Mouse (Mus musculus): Measurements from ENCODE around the gene Olfr222.
"Not testable (repeated sequence)": the region's sequence is repeated elsewhere in the genome, so short reads cannot be mapped to it uniquely, and the experiment has no call there.

The Olfr222 gene

DNA sequence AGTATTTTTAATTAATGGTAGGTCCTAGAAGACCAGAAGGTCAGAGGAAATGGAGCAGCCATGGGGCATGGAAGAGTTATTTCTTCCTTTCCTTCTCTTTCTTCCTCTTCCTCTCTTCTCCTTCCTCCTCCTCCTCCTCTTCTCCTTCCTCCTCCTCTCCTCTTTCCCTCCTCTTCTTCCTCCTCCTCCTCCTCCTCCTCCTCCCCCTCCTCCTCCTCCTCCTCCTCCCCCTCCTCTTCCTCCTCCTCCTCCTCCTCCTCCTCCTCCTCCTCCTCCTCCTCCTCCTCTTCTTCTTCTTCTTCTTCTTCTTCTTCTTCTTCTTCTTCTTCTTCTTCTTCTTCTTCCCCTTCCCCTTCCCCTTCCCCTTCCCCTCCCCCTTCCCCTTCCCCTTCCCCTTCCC, at the start of gene Olfr222:
Gene Olfr222 (minus strand): TSS at position 101 of the 400 bp plus-strand sequence.
- CTCF ChIA-PET = not testable (repeated sequence)

- CTCF ChIA-PET = interaction anchor here (0.7 kb wide), 1 partner anchor 62 kb away, joined by 3 read pairs; no protein-coding TSS in a partner anchor
Measured at GRCm38 (mm10) chr11:59624017-59624630, 48.1 kb upstream of the Olfr222 start.

- CTCF ChIA-PET = interaction anchor here (0.6 kb wide), 1 partner anchor 19 kb away, joined by 9 read pairs; no protein-coding TSS in a partner anchor
Measured at GRCm38 (mm10) chr11:59622214-59622613, 46.2 kb upstream of the Olfr222 start.

- CTCF ChIA-PET = not testable (repeated sequence)
Measured at GRCm38 (mm10) chr11:59616986-59617385, 41.0 kb upstream of the Olfr222 start.

- CTCF ChIA-PET = no interaction called here
Measured at GRCm38 (mm10) chr11:59614120-59614519, 38.1 kb upstream of the Olfr222 start.

DNA sequence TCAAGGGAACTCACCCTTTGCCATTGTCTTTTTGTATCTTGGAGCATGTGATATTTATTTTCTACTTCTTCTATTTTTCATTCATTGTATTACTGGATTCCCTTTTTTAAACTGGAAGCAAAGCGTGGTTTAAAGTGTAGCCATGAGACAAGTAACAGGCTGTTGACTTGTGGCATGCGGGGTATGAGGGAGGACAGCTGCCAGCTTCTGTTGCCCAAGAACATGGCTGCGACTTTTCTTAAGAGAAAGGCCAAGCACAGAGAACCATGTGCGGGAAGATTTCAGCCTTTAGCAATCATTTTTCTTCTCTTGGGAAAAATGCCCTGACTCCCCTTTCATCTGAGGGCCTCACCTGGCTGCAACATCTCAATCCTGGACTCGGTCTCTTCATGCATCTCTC, 35.6 kb upstream of the Olfr222 start:
- CTCF ChIA-PET = no interaction called here

DNA sequence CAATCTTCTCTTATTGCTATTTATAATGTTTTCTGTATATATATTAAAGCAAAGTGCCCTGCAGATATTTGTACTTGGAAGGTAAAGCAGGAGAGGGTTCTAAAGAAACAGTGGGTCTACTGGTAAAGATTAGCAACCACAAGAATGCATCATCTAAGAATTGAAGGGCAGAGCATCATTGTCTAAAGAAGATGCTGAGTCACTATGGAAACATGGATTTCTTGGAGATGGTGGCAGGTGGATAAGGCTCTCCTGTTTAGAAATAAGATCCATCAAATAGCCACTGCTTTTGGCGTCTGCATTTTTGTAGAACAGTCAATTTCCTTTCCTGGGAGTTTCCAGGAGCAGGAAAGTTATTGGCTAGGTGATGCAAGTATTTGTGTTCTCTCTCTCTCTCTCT, 26.3 kb upstream of the Olfr222 start:
- CTCF ChIA-PET = no interaction called here

DNA sequence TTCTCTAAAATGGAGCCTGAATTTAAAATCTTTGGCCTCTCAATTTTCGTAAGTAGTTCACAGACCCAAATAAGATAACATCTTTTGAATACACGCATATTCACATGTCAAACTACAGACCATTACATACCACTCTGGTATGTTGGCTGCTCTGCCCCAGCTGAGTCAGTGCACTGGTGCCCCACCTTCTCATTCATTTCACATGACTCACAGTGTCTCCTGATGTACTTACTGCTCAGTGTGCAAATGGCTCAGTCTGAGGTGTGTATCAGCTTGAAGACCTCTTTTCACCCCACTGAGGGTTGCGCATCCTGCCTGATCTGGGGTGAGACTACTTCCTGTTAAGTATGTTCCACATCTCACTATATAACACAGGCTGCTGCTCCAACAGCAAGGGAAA, 24.8 kb upstream of the Olfr222 start:
- CTCF ChIA-PET = no interaction called here

DNA sequence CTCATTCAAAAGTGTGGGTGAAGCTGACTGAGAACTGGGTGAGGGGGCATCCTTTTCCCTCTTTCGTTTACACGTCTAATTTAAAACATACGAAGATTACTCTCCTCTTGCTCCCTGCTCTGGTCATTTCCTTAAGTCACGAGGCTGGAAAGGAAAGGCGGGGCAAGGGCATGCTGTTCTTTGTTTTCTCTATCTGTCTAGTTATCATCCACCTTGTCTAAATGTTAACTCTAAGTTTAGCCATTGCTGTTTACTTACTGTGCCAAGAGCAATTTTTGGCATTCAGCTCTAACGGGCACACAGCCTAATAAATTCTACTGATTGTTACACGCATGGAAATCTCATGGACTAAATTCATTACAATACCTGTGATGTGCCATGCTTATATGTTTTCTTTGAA, 23.2 kb upstream of the Olfr222 start:
- CTCF ChIA-PET = no interaction called here

DNA sequence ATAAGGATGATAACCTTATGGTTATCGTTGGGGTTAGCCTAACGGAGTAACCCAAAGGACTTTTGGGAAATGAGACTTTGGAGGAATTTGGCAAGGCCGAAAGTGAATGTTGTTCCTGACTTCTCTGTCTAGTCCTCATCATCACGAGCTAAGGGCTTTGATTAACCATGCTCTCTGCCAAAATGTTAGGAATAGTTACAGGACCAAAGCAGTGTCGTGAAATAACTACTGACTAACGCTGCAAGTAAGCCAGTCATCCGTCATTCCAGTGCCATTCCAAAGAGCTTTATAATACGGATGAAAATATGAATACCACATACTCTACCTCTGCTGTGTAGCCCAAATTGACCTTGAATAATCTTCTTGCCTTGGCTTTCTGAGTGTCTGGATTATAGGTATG, 20.9 kb upstream of the Olfr222 start:
- CTCF ChIA-PET = no interaction called here

- CTCF ChIA-PET = no interaction called here
Measured at GRCm38 (mm10) chr11:59596091-59596490, 20.1 kb upstream of the Olfr222 start.

DNA sequence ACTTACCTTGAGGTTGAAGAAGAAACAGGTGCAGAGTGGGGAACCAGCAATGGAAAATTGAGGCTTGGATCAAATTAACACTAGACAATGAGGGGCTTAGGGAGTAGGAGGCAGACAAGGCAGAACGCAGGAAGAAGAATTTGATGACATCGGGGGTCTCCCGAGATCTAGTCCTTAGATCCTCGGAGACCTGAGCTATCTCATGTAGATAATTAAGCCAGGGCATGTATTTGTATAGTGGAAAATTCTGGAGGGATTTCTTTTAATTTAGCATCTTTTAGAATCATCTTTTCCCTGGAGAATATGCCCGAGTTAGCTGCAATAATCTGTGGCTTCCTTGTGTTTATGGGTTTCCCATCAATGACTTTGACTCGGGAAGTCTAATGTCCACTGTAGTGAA, 17.2 kb upstream of the Olfr222 start, which contains the start of gene Olfr223:
Gene Olfr223 (minus strand): TSS at position 101 of the 400 bp plus-strand sequence.
- CTCF ChIA-PET = no interaction called here

DNA sequence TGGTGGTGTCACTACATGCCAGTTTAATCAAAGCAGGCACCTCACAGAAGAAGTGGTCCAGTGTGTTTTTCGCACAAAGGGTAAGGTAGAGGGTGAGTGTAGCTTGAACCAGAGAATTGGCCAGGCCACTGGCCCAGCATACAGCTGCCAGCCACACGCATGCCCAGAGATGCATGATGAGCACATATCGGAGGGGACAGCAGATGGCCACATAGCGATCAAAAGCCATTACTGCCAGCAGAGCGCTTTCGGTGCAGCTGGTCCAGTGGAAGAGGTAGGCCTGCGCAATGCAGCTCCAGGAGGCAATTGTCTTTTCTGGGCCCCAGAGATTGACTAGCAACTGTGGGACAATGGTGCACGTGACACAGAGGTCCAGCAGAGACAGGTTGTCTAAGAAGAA, 13.5 kb upstream of the Olfr222 start:
- CTCF ChIA-PET = no interaction called here

- CTCF ChIA-PET = no interaction called here
Measured at GRCm38 (mm10) chr11:59584539-59584938, 8.5 kb upstream of the Olfr222 start.

- CTCF ChIA-PET = no interaction called here
Measured at GRCm38 (mm10) chr11:59575726-59576125, 309 bp downstream of the Olfr222 start.

GRCm38 (mm10) chr11:59569306-59569705, 6.7 kb downstream of the Olfr222 start:
- CTCF ChIA-PET = interaction anchor here (1.1 to 1.2 kb wide), 2 partner anchors 44 to 51 kb away, joined by 3 read pairs; no protein-coding TSS in a partner anchor

DNA sequence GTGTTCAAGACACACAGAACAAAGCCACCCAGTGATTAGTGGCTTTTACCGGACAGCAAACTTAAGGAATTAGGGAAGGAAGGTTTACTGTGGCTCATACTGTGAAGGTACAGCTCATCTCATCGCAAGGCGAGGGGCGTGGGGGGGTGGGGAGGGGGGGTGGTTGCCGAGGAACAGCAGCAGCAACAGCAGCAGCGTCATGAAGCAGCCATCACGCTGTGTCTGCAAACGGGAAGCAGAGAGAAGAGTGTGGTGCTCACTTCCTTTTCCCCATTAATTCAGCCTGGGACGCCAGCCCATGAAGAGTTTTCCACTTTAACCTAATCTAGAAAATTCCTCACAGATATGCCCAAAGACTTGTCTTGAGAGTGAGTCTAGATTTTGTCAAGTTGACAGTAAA, 13.2 kb downstream of the Olfr222 start:
- CTCF ChIA-PET = no interaction called here

DNA sequence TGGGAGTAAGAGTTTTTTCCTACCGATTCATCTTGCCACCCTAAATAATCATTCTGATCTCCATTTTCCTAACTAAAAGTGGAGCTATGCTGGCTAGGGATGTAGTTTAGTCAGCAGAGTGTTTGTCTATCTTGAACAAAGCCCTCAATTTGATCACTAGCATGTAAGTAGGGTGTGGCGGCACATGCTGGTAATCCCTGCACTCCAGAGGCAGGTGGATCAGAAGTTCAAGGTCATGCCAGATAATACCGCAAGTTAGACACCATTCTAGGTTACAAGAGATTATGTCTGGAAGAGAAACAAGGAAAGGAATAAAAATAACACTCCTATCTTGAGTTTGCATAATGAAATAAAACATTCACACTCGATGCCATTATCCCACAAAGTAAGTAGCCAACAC, 13.7 kb downstream of the Olfr222 start:
- CTCF ChIA-PET = no interaction called here

DNA sequence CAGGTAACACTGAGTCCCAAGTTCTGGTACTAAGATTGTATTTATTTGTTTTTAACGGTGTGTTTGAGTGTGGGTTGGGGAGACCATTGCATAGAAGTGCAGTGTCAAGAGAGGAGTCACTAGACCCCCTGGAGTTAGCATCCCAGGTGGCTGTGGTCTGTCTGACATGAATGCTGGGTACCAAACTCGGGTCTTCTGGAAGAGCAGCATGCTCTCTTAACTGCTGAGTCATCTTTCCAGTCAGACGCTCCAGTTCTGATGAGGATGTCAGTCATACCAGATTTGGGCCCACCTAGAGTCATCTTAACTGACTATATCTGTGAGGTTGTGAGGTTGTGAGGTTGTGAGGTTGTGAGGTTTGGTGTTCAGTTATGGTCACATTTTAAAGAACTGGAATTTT, 15.1 kb downstream of the Olfr222 start:
- CTCF ChIA-PET = no interaction called here

DNA sequence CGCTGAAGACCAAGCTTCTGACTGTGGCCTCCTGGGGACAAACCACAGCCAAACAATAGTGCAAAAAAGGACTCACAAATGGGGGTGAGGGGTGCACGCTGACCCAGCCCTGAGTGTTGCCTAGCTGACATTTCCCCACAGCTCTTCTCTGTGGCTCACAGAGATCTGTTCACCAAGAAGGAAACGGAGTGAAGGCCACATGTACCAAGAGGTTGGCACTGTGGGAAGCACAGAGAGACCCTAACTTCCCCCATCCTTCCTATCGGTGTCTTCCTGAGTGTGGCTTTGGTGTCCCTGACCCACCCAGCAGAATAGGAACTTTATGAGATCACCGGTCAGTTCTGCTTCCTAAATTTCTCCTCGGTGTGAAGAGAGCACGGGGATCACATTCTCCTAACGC, 21.5 kb downstream of the Olfr222 start:
- CTCF ChIA-PET = no interaction called here

- CTCF ChIA-PET = no interaction called here
Measured at GRCm38 (mm10) chr11:59554127-59554526, 21.9 kb downstream of the Olfr222 start.

DNA sequence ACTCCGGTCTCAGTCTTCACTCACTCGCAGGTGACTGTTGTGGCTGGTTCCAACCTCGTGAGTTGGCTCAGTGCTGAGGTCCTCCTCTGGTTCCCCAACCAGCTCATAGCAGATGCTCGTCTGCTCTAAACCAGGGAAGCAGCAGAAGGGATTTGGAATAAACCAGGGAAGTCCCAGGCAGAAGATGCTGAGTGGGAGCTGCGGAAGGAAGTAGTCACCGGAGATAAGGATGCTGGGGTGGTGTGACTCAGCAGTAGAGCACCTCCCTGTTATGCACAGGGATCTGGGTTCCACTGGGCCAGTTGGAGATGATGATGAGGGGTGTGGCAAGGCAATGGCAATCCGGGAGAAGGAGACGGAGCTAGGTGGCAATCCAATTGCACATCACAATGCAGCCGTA, 32.0 kb downstream of the Olfr222 start:
- CTCF ChIA-PET = no interaction called here

- CTCF ChIA-PET = no interaction called here
Measured at GRCm38 (mm10) chr11:59543376-59543775, 32.7 kb downstream of the Olfr222 start.

DNA sequence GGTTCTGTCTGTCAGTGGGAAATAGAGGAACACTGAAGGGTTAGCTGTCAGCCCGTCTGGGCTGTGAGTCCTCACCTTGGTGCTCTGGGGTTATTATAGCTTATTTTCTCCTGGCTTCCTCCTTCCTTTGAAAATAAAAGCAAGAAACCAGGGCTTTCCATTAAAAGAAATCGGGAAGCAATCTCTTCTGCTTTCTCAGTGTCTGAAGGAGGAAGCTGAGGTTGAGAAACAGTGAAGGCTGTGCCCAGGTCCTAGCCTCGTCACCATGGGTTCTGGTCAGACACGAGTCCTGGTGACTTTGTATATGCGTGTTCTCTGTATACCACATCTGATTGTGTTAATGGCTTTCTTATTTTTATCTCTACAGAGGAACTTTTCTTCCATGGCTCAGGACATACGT, 33.6 kb downstream of the Olfr222 start:
- CTCF ChIA-PET = no interaction called here
